Mouse (Mus musculus) cerebellum, adult 11 months (tissue): ENCODE measurements at regions not wholly inside any gene's neighbourhood (a gene's known extent, or its start where the extent isn't known, plus 50 kb on each side); places are given as distances from the start of the nearest gene placed in this dataset.

ENCODE experiments used
- DNase-seq: peaks from one replicate; pipeline ENCODE4 v3.0.0; 2022

- no peak for DNase-seq
Observed at GRCm38 (mm10) chr8:77870264-77870663, 146.0 kb upstream of the Ednra start.

DNA sequence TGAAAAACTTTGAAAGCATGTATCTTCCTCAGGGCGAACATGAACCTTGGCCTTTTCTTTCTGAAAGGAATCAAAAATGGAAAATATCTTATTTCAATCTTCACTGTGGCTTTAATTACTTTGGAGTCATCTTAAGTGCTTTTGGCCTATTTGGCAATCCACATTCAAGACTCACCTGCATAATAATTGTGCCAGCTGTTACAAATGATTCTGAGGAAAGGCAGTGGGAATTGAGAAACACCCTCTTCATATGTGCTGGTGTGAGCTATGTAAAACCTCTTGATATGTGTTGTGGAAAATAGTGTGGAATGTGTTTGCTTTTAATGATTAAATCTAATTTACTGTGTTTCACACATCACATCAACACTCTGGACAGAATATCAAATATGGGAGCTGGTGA lies 148.5 kb upstream of the Ednra start:
- no peak for DNase-seq

DNA sequence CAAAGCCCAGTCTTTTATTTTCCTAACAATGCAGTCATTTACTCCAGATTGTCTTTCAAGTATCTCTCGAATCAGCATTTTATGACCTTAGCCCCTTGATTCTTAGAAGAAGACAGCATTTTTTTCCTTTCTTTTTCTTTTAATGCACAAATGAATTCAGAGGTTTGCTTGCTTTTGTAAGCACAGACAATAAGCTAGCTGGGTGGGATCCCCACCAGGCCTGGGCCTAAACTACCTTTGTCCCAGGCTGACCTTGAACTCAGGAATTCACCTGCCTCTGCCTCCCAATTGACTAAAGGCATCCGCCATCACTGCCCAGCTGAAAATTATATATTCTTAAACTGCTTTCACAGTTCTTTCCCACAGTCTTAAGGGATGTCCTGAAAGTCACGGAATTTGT lies 195.5 kb upstream of the Ednra start:
- DNase-seq, result no peak

- no peak for DNase-seq
Observed at GRCm38 (mm10) chr8:77921868-77922267, 197.6 kb upstream of the Ednra start.

GRCm38 (mm10) chr8:77947702-77948101 lies 223.4 kb upstream of the Ednra start:
- DNase-seq, result no peak

DNA sequence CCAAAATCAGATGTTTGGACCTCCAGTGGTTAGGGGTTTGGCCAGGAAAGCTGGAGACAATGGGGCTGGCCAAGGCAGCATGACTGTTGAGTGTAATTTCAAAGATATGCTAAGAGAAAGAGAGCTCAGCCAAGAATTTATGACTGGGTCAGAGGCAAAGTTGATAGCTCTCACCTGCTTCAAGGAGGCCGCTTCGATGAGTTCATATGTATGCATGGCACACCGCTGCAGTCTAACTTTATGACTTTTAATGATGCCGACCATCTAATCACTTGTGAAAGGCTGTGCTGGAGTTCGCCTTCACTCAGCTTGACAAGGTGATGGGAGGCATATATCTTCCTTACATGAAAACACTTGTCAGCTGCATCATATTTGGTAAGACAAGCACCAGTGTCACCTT lies 225.4 kb upstream of the Ednra start:
- DNase-seq, result no peak

- DNase-seq, result no peak
Observed at GRCm38 (mm10) chr8:77958814-77959372, 234.6 kb upstream of the Ednra start.

DNA sequence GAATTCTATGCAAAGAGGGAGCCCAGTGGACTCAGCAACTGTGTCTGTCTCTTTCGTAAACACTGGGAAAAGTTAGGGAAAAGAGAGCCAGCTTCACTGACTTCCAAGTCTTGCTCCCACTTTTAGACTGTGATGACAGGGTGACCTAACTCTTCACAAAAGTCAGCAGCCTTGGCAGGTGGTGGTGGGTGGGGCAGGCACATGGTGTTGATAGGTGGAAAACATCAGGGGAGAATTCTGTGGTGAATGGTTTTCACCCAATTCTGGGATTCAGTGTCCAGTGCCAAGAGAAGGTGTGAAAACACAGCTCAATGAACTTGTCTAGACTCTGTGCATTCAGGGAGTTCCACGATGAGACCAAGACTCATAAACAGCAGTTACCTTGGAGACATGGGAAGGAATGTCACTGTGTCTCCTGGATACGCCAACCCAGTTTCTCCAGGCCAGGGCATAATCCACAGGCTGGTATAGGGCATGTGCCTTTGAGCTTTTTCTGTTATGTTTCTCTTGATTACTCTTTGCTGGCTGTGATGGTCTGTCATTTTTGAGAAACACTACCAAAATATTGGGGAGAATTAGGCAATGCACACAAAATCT lies 238.9 kb upstream of the Ednra start:
- no peak for DNase-seq

GRCm38 (mm10) chr8:77970378-77970777 lies 242.7 kb upstream of the Ttc29 start:
- DNase-seq, result no peak

- no peak for DNase-seq
Observed at GRCm38 (mm10) chr8:77973714-77974113, 239.4 kb upstream of the Ttc29 start.

DNA sequence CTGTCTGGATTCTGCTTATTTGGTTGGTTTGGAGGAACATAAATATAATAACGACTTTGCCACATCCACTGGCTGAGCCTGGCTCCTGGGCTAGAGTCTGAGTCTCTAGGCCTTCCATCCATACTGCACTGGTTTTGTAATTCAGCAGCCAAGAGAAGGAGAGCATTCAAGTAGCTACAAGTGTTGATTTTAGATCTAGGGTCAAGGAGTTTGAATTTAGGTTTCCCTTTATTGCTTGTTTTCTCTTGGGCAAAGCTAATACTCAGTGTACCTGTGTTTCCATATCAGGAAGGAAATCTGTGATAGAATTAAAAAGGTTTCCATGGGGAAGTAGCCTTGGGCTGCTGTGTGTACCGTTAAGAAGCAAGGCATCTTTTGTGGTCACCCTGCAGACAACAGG lies 234.0 kb upstream of the Ttc29 start:
- no peak for DNase-seq

DNA sequence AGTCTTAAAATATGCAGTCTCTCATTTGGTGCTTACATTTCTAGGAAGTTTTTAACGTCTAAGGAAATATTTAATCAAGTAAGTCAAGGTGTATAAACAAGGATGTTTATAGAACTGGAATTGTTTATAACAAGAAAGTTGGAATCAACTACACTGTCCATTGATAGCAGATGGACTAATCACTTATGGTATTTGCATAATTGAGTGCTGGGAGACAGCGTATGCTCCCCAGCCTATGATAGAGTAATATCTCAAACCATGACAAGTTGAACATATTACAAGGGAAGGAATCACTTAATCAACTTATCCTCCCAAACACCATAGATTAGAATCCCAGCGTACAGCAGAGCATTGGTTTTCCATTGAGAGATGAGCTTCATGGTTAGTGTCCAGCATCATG lies 232.4 kb upstream of the Ttc29 start:
- DNase-seq, result no peak

DNA sequence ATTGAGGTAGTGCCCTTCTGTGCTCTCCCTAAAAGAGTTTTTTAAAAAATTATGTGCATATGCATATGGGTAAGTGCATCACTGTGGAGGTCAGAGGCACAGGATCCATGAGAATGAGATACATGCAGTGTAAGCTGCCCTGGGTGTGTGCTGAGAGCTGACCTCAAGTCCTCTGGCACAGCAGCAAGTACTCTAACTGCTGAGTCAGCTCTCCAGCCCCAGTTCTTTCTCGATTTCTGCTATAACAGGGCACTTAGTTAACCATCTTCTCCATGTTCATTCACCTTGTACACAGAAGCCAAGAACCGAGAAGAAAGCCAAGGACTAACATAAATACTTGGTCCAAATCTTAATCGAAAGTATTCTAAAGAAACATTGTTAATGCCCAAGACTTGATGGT lies 231.1 kb upstream of the Ttc29 start:
- no peak for DNase-seq

GRCm38 (mm10) chr8:77983476-77983875 lies 229.6 kb upstream of the Ttc29 start:
- DNase-seq, result no peak

GRCm38 (mm10) chr8:77987237-77987636 lies 225.9 kb upstream of the Ttc29 start:
- DNase-seq, result no peak

DNA sequence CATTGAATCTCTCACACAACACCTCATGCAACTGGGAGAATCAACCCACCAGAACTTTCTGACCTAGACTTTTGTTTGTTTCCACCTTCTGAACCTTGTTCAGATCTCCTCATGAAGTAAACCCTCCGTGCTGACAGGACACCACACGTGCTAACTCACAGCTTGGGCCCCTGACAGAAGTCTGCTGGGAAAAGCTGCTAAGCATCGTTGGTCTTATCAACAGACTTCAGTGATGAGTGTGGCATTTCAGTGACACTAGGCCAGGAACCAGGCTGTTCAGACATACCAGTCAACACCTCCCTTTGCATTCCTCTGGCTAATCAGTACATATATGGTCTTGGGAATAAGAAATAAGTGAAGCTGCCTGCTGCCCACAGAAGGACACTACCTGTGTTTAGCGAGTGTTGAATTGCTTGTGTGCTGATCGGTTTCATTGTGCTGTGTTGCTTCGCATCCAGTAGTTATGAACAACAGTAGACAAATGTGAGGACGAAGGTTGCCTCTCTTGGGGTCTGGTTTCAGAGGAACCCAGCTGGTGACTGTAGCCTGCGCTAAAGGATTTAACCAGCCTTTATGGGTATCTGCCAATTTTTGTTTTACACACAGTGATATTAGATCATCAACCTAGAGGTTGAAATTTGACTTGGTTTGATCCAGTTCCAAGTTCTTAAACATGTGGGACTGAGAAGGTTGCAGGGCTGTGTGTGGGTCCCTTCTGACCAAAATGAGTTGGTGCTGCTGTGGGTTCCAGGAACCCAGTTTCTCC lies 224.6 kb upstream of the Ttc29 start:
- no peak for DNase-seq

DNA sequence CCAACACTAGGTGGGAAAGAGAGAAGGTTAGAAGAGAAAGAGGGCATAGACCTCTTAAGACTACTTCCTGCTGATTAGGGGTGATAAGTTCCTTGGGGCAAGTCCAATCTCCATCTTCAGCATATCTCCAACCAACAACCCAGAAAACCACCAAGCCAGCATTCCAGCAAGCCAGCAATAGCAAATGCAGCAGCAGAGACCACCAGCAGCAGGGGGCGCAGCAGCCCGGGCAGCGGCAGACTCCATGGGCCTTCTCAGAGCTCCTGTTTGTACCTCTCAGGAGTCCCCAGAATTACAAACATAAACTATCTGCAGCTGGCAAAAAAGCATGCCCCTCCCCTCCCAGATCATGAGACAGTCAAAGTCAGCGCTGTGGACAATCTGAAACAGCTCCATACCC lies 222.0 kb upstream of the Ttc29 start:
- DNase-seq, result no peak

- DNase-seq, result no peak
Observed at GRCm38 (mm10) chr8:78000303-78000702, 212.8 kb upstream of the Ttc29 start.

GRCm38 (mm10) chr8:78001656-78002055 lies 211.4 kb upstream of the Ttc29 start:
- no peak for DNase-seq

DNA sequence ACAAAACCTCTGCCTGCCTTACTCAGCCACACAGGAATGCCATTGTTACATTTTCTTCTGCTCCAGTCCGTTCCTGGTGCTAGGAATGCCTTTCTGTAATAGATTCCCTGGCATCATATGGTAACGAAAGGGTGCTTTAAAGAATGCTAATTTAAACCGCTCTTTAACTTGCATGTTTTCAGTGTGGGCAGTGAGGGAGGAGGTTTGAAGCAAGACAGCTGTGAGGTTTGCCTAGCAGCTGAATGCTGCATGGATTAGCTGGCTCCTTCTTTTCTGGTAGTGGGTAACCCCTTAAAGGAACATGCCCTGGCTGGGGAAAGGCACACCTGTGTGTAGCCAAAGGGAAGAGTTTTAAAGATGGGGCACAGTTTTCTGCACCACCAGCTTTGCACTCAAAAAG lies 211.0 kb upstream of the Ttc29 start:
- no peak for DNase-seq

DNA sequence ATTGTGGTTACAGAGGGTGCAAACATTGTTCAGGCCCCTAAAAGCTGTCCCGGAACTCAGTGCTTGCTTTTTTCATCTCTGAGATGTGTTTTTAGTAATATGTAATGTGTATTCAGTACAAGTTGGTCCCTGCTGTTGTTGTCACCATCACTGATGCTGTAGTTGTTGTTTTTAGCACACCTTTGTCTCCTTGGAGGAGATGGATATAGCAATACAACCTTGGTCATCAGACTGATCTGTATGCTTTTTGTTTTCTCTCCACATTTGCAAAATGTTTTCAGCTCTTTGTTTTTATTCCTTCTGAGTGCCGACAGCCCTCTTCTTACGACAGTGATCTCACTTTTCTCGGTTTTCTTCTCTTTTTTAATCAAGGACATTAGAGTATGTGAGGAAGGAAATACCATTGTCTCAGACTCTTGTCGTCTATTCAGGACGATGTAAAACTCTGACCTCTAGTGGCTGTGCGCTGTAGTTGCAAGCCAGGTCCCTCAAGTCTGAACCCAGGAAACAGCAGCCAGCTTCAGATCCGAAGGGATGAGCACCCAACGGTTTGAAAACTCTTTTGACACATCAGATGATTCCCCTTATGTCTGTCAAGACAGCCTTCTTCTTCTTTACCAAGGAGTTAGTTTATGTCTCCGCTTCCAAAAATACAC lies 209.1 kb upstream of the Ttc29 start:
- peak; percentile 19 for DNase-seq

DNA sequence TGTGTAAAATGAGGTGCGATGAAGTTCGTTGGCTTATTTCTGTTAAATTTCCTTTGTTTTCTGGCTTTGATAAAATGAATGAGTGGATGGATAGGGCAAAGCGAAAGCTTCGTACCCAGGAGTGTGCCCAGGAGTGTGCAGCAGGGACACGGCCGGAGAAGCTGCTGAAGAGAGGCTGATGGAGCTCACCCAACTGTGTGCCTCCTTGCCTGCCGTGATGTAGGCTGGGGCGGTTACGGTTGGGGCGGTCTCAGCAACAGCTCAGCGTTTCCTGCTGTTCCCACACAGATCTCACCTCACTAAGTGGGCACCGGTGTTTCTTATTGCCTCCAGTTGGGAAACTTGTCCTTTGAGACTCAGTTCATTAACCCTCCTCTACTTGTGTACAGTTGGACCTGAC lies 208.2 kb upstream of the Ttc29 start:
- DNase-seq, result no peak

GRCm38 (mm10) chr8:78013101-78013500 lies 200.0 kb upstream of the Ttc29 start:
- DNase-seq, result no peak
